ENCODE assay signal across 14 mouse cellular contexts in the genomic region with DNA sequence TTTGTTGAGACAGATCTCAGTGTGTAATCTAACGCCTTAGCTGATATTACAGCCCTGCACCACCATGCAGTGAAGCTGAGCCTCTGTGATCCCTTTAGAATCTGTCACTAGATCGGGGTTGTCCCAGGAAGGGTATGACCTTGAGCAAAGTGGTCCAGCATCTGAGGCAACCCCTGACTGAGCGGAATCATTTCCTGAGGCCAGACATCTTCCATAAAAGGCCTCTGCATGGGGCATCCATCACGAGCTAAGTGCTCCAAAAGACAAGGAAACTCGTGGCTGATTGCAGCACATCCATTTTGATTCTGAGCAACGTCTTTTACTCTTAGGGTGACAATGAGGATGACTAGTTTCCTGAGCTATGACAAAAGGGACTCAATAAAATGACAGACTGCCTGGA.
"Had no signal": no experiment of that assay in that cellular context is flagged by ENCODE, and none has a peak within 500 bp of the region (broad histone marks: within the 10 kb centered on the region; RNA-seq: fewer than 3 reads in every experiment).

No protein-coding gene starts in this region.

- DNase-seq: gastrocnemius, adult 2 months; gastrocnemius, postnatal 10 days; gastrocnemius, postnatal 25 days; heart, adult 11 months; heart, adult 2 months; heart, postnatal 14 days; heart, postnatal 36 days; kidney, adult 11 months; kidney, adult 2 months; kidney, adult 9 months; kidney, postnatal 14 days; kidney, postnatal 36 days; liver; liver, embryonic 13.5 days had no signal
